Mouse (Mus musculus) lung, adult 2 months (tissue): ENCODE measurements around the gene Pnma1. TPM values are rescaled to one million over a fixed set of nuclear protein-coding genes. Genes with fewer than 3 reads are reported as not detected.
A peak's percentile ranks its signal among the peaks of the same experiment; 100 is the strongest.

ENCODE experiments used
- DNase-seq: peaks from one replicate; pipeline ENCODE4 v3.0.0; 2022
- H3K4me1 ChIP-seq: fragments of 200-500 bp; 2 replicates; pipeline ENCODE4 v1.6.1; 2011; ENCODE audit warnings: low read length; ENCODE audit not compliant: control insufficient read depth, insufficient read depth
- H3K4me3 ChIP-seq: fragments of 200-500 bp; replicated peaks from 2 replicates; pipeline ENCODE3; 2011; ENCODE audit warnings: low read depth, mild to moderate bottlenecking, control low read depth, low read length; ENCODE audit errors: extremely low read depth
- CTCF ChIP-seq: fragments of 200-500 bp; IDR thresholded peaks from 2 replicates; pipeline ENCODE4 v1.5.1; 2011; ENCODE audit warnings: mild to moderate bottlenecking, low read length, control low read depth; ENCODE audit not compliant: insufficient read depth
- POLR2A ChIP-seq: fragments of 200-500 bp; IDR thresholded peaks from 2 replicates; pipeline ENCODE4 v1.6.1; 2011; ENCODE audit warnings: low read depth, mild to moderate bottlenecking, control low read depth, low read length, borderline replicate concordance; ENCODE audit errors: extremely low read depth
- WGBS: fragments of 180-500 bp; shearing (Covaris S2); methylation state at CpG from one replicate; pipeline ENCODE4 v1.1.7; 2018; 5-methylcytosine and 5-hydroxymethylcytosine counted together
- polyA plus RNA-seq: library from polyadenylated mRNA; depleted of rRNA; stranded (reverse); fragments of >200 nt; gene quantifications from 2 replicates; pipeline ENCODE4 v1.2.3, GENCODE M21; 2012

The Pnma1 gene
- polyA plus RNA-seq, 1 experiment = 1.3 TPM

DNA sequence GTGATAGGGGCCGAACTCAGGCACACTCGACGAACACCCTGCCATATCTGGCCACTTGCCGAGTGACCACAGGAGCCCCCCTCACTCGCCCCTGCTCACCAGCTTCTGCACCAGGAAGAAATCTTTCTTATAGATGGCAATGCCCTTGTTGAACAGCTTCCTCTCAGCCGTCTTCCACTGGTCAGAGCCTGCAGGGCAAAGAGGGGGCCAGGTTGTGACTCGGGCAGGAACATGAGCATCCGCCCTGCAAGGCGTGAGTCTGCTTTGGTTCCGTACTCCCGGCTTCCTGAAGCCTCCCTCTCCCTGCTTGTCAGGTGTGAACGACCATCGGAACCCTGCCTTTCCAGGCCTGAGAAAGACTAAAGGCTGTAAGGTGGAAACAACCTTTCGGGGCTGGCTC, 9.9 kb upstream of the Pnma1 start:
- DNase-seq = no peak
- 84% methylated on average over 14 of the region's 14 CpGs for WGBS
- Histone ChIP-seq H3K4me1 (peaks cover 6% of the 10 kb centered on the region; the same call in 1 of the 2 replicates), H3K4me3 (no peak overlapping the region)
- TF ChIP-seq CTCF (no peak), POLR2A (no peak)

DNA sequence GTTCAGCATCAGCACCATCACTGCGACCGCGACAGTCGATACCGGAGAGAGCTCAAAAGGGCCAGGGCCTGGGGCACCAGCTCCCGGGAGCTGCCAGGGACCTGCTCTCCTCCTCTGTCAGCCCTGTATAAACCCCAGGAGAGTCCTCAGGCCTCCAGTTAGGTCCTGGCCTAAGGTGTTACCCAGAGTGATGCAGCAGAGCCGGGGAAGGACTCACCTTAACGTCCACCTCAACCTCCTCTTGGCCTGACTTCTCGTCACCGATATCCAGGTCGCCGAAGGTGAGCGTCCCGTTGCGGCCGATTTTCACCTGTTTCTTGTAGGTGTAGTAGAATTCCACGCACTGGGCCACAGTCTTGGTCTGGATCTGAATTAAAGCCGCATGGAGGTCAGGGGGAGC, 7.9 kb upstream of the Pnma1 start:
- no peak for DNase-seq
- Histone ChIP-seq H3K4me3 (no peak overlapping the region), H3K4me1 (0 out of 2 replicates have a peak, but pooled peaks cover 2% of the 10 kb centered on the region)
- WGBS = 92% methylated on average over 18 of the region's 18 CpGs
- no peak for TF ChIP-seq POLR2A
- TF ChIP-seq CTCF = no peak

DNA sequence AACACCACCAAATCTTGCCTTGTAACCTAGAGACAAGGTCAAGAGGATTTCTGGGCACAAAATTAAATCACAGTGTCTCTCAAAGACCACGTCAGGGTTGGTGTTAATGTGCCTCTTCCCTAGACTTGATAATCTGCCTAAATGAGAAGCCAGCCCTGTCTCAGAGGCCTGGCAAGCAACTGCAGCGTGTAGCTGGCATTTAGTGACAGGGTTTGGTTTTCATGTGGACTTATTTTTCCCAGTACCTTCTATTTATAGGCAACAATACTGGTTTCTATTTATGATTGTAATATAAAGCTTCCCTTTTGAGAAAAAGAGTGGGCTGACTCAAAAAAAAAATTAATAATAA, 7.2 kb upstream of the Pnma1 start:
- 0 out of 2 replicates have a peak, but pooled peaks cover 2% of the 10 kb centered on the region for H3K4me1 ChIP-seq
- no peak for TF ChIP-seq POLR2A
- TF ChIP-seq CTCF = no peak
- WGBS = 56% methylated on average over 2 of the region's 2 CpGs
- no peak overlapping the region for H3K4me3 ChIP-seq
- no peak for DNase-seq

DNA sequence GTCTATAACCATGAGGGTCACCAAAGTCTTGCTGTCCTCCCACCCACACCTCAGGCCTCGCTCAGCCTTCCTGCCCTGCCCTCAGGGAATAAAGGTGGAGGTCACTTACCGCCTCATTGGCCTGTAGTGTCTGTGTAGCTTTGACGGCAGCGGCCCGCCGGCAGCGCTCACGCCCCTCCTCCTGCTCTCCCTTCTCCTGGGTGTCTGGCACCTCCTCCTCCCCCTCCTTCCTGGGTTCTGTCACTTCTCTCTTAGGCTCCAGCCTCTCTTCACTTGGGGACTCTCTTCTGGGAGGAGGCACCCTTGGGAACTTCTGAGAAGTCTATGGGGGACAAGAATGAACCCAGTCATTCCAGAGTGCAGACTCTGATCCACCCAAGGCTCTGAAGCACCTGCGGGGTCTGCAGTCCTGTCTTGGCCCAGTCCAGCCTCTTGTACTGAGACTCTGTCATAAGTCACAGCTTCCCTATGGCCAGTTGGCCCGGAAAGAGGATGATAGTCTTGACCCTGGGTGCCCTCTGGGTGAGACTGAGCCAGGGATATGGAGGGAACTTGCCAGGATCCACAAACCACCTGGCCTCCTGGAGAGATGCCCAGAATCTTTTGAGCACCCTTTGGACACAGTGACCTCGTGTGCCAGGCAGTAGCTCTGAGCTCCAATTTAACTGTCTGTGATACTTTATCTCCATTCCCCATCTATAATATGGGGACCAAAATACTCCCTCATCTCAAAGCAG, 6.7 kb upstream of the Pnma1 start:
- Histone ChIP-seq H3K4me3 (no peak overlapping the region), H3K4me1 (0 out of 2 replicates have a peak, but pooled peaks cover 2% of the 10 kb centered on the region)
- 45% methylated on average over 11 of the region's 11 CpGs for WGBS
- DNase-seq = no peak
- TF ChIP-seq POLR2A (no peak), CTCF (no peak)

DNA sequence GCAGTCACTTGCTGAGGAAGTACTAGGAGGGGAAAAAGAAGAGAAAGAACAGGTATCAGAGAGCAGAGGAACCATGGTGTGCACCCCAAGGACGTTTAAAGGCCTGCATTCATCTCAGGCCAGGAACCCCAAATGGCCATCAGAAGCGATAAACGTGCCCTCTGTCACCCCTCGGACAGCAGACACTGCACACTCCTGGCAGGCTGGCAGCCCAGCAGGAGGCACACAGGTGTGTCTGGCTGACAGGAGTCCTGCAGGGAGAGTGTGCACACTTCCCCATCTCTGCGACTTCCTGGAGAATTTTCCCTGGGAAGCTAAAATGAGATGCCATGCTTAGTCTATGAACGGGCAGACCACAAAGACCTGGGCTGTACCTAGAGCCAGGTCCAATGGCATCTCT, 5.1 kb upstream of the Pnma1 start:
- Histone ChIP-seq H3K4me1 (0 out of 2 replicates have a peak, but pooled peaks cover 2% of the 10 kb centered on the region), H3K4me3 (no peak overlapping the region)
- TF ChIP-seq CTCF (no peak), POLR2A (no peak)
- no peak for DNase-seq
- 85% methylated on average over 6 of the region's 6 CpGs for WGBS

DNA sequence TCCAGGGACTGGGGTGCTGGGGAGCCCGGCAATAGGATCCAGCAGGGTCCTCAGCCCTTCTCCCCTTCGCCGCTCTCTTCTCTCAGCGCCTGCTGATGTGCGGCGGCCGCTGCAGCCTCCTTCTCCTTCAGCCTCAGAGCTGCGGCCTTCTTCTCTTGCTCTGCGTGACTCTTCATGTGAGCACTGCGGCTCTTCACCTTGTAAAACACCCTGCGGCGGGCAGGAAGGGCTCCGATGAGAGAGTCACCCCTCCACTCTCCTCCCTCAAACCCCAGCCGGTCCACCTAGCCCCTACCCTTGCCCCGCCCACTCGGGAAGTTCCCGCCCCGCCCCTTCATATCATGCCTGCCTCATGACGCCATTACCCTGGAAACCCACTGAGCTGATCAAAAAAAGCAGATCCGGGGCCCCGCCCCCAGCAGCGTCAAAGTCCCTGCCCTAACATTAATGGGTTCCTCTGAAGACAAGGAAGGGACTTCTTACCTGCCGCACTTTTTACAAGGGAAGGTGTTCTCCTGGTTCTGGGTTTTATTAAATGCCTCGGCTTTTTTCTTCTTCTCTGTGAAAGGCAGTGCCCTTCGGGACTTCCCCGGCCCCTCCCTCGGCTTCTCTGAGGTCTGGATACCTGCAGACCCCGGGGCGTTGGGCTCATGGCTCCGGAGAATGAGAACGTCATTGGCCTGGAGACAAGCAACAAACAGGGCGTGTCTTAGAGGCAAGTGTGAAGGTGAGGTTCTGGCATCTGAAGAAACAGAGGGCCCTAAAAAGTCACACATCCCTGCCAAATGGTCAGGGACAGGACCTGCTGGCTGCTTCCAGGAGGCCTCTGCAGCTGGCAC, 4.3 kb upstream of the Pnma1 start:
- Histone ChIP-seq H3K4me1 (0 out of 2 replicates have a peak, but pooled peaks cover 2% of the 10 kb centered on the region), H3K4me3 (no peak overlapping the region)
- WGBS = 72% methylated on average over 32 of the region's 32 CpGs
- TF ChIP-seq POLR2A (no peak), CTCF (no peak)
- DNase-seq = no peak

DNA sequence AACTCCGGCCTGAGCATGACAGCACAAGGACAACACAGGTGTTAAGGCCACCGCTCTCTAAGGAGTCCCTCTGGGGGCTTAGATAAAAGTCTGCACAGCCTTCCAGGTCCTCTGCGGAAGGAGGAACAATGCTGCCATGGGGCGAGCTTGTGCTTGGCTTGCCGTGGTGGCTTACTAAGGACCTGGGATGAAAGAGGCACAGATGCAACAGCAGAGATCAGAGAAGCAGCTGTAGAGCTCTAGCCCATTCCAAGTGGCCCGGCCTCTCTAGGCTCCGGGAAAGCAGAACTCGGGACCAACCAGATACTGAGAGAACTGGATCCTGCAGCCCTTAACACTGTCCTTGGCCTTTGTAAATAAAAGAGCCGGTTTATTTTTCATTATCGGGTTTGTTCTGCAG, 3.6 kb upstream of the Pnma1 start:
- TF ChIP-seq CTCF (no peak), POLR2A (no peak)
- 79% methylated on average over 10 of the region's 10 CpGs for WGBS
- DNase-seq = no peak

DNA sequence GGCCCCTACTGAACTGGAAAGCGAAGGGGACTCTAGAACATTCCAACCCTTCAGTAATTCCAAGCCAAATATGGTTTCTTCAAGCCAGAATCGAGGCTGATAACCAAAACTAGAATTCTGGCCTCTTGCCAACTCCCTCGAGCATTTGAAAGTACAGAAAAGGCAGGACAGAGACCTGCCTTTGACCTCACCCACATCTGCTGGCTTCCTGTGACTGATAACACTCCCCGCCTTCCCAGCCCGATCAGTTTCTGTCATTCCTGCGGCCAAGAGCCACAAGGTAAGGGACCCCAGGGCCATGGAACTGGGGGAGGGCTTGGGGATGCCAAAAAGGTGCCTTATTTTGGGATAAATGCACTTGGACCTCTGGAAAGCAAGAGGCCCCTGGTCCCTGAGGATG, 2.7 kb upstream of the Pnma1 start:
- Histone ChIP-seq H3K4me3 (no peak overlapping the region), H3K4me1 (0 out of 2 replicates have a peak, but pooled peaks cover 2% of the 10 kb centered on the region)
- 30% methylated on average over 6 of the region's 6 CpGs for WGBS
- TF ChIP-seq POLR2A (no peak), CTCF (no peak)
- no peak for DNase-seq

More for the DNA sequence above, 3.6 kb upstream of the Pnma1 start:
- Histone ChIP-seq H3K4me1 (0 out of 2 replicates have a peak, but pooled peaks cover 2% of the 10 kb centered on the region), H3K4me3 (no peak overlapping the region)

DNA sequence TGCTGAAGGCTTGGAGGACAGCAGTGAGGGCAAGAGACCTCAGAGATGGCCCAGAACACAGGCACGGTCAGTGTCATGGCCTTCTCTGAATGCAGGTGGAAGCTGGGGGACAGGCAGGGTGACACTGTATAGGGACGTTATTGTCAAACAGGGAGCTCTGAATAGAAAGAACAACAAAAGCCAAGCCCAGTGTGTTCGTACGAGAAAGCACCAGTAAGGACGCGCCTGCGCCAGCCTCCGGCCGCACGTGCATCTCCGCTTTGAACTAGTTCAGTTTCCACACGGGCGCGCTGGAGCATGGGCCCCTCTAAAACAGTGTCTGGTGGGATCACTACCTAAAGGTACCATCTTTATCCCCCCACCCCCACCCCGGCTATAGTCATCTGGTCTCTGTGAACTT, 1.7 kb upstream of the Pnma1 start:
- TF ChIP-seq POLR2A (no peak), CTCF (no peak)
- Histone ChIP-seq H3K4me1 (0 out of 2 replicates have a peak, but pooled peaks cover 2% of the 10 kb centered on the region), H3K4me3 (no peak overlapping the region)
- no peak for DNase-seq
- WGBS = 95% methylated on average over 15 of the region's 15 CpGs

DNA sequence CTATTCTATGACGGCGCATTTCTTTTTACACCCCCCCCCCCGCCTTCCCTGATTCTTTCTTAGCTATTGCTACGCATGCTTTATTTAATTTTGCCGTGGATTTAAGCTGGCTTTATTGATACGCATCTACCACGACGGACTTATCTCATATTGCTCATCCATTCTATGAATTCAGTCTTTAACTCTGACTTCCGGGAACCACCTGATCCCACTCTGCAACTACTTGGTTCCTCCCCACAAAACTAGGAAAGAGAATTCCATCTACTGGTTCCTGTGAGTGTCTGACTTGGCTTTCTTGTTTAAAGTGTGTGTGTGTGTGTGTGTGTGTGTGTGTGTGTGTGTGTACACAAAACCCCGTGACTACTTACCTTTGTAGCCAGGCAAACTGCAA, 328 bp upstream of the Pnma1 start:
- DNase-seq = no peak
- WGBS = 21% methylated on average over 10 of the region's 10 CpGs
- H3K4me1 ChIP-seq = no peaks in the 10 kb centered on the region
- TF ChIP-seq POLR2A = no peak
- H3K4me3 ChIP-seq = peak overlapping the region; percentile 60
